Comparison of ENCODE assay signal across 12 mouse cellular contexts in genomic region chr7:4630198-4630597, GRCm38 (mm10). TPM values are rescaled to one million over a fixed set of nuclear protein-coding genes. Genes with fewer than 3 reads are reported as not detected.
DNase-seq lines count a peak whose midpoint lies in the region; ATAC-seq lines count a peak whose summit lies in the region.
"Had no signal": no experiment of that assay in that cellular context is flagged by ENCODE, and none has a peak within 500 bp of the region (broad histone marks: within the 10 kb centered on the region; RNA-seq: fewer than 3 reads in every experiment).

No protein-coding gene starts in this region.

- DNase-seq in heart, postnatal 36 days = no peak
- DNase-seq in embryo, embryonic 11.5 days (ENCODE audit: low read depth, low spot score) = peak; percentile 8
- DNase-seq in kidney, postnatal 10 days = peak; percentile 31
- DNase-seq in adrenal gland, adult 18-20 months (ENCODE audit: low spot score in 2 of 2) = no peak
- no peak for DNase-seq in urinary bladder, postnatal 10 days (ENCODE audit: low spot score)
- DNase-seq in frontal cortex, adult 2 months (ENCODE audit: extremely low spot score in 1 of 2, low spot score in 1 of 2) = no peak
- DNase-seq: midbrain, embryonic 14.5 days had no signal

- peak overlapping the region; percentile 67 for H3K27ac ChIP-seq in heart, embryonic 11.5 days (ENCODE audit: low read depth, low read length)

- no peaks in the 10 kb centered on the region for H3K27me3 ChIP-seq in heart, embryonic 11.5 days (ENCODE audit: control insufficient read depth, insufficient read depth, low read length)

- intact Hi-C loops in heart, postnatal 36 days (cut with DNase I) = no loop called here

- 48% methylated on average over 1 of the region's 1 CpGs for WGBS in heart, embryonic 11.5 days (ENCODE audit: insufficient replicate concordance)

- peak overlapping the region; percentile 47; the same call in 1 of the 2 replicates for H3K9ac ChIP-seq in heart, embryonic 11.5 days (ENCODE audit: low read depth, low read length)

- H3K4me3 ChIP-seq in heart, embryonic 11.5 days (ENCODE audit: low read depth, low read length) = peak overlapping the region; percentile 24

- H3K36me3 ChIP-seq in heart, embryonic 11.5 days (ENCODE audit: control insufficient read depth, insufficient read depth, low read length) = peaks cover 25% of the 10 kb centered on the region

- no peaks in the 10 kb centered on the region for H3K9me3 ChIP-seq in heart, embryonic 11.5 days (replicated peaks; ENCODE audit: control insufficient read depth, low read length)

- ATAC-seq in heart, embryonic 11.5 days (replicated peaks; ENCODE audit: insufficient number of reproducible peaks, low FRiP score, low TSS enrichment) = peak; percentile 87
- ATAC-seq in megakaryocyte-erythroid progenitor cell, adult 5-6 weeks (replicated peaks; ENCODE audit: low FRiP score, low TSS enrichment, poor library complexity, severe bottlenecking) = peak; percentile 86

- H3K4me2 ChIP-seq in heart, embryonic 11.5 days = peak overlapping the region; percentile 48; the same call in 1 of the 2 replicates

- no peaks in the 10 kb centered on the region for H3K4me1 ChIP-seq in heart, embryonic 11.5 days (ENCODE audit: control insufficient read depth, insufficient read depth, low read length)

RNA-seq across cellular contexts. Expression of gene Tmem86b, which starts 1.0 kb away (rescaled TPM):
- polyA plus RNA-seq in heart, embryonic 11.5 days (2014; fragmentation: Nextera tagmentation; extraction: Ambion mirVana) = 3.8 and 4.6 TPM in 2 replicates
- total RNA-seq in heart, postnatal 36 days (2021) = 1 to 10 TPM; 4.2 to 5.1 TPM
- 17.6 and 19.4 TPM in 2 replicates for total RNA-seq in megakaryocyte-erythroid progenitor cell, adult 5-6 weeks (2014; fragmentation: Nextera tagmentation)
- total RNA-seq in megakaryocyte-erythroid progenitor cell, adult 5-6 weeks (2017) = 7.7 and 15.6 TPM in 2 replicates
- 1 to 10 TPM; 7.4 to 9.6 TPM for total RNA-seq in adrenal gland, adult 18-20 months (2021)
- polyA plus RNA-seq in frontal cortex, adult 2 months (2012; rRNA removed) = 37.9 and 45.7 TPM in 2 replicates

RNA-seq across cellular contexts. Expression of gene Ptprh, which starts 26.4 kb away (rescaled TPM):
- not detected in 2 replicates for polyA plus RNA-seq in heart, embryonic 11.5 days (2014; fragmentation: Nextera tagmentation; extraction: Ambion mirVana)
- not detected for total RNA-seq in heart, postnatal 36 days (2021)
- not detected in 2 replicates for total RNA-seq in megakaryocyte-erythroid progenitor cell, adult 5-6 weeks (2014; fragmentation: Nextera tagmentation)
- total RNA-seq in megakaryocyte-erythroid progenitor cell, adult 5-6 weeks (2017) = 0.46 TPM in 1 of 2 replicates, not detected in the other
- total RNA-seq in adrenal gland, adult 18-20 months (2021) = not detected
- 1.00 and 1.1 TPM in 2 replicates for polyA plus RNA-seq in frontal cortex, adult 2 months (2012; rRNA removed)
- polyA plus RNA-seq: C2C12; embryonic facial prominence, embryonic 14.5 days; limb, embryonic 11.5 days had no signal

RNA-seq across cellular contexts. Expression of gene Ppp6r1, which starts 28.6 kb away (rescaled TPM):
- 3.2 and 7.0 TPM in 2 replicates for polyA plus RNA-seq in heart, embryonic 11.5 days (2014; fragmentation: Nextera tagmentation; extraction: Ambion mirVana)
- 10 to 100 TPM; 72.1 to 73.7 TPM for total RNA-seq in heart, postnatal 36 days (2021)
- total RNA-seq in megakaryocyte-erythroid progenitor cell, adult 5-6 weeks (2014; fragmentation: Nextera tagmentation) = 81.4 and 118 TPM in 2 replicates
- 82.5 and 90.9 TPM in 2 replicates for total RNA-seq in megakaryocyte-erythroid progenitor cell, adult 5-6 weeks (2017)
- total RNA-seq in adrenal gland, adult 18-20 months (2021) = 10 to 100 TPM; 79.2 to 98.8 TPM
- polyA plus RNA-seq in frontal cortex, adult 2 months (2012; rRNA removed) = 128 and 129 TPM in 2 replicates

RNA-seq across cellular contexts. Expression of gene Hspbp1, which starts 54.7 kb away (rescaled TPM):
- polyA plus RNA-seq in heart, embryonic 11.5 days (2014; fragmentation: Nextera tagmentation; extraction: Ambion mirVana) = 81.5 and 83.7 TPM in 2 replicates
- 10 to 100 TPM; 27.2 to 34.7 TPM for total RNA-seq in heart, postnatal 36 days (2021)
- total RNA-seq in megakaryocyte-erythroid progenitor cell, adult 5-6 weeks (2014; fragmentation: Nextera tagmentation) = 69.0 and 77.0 TPM in 2 replicates
- 44.9 and 47.4 TPM in 2 replicates for total RNA-seq in megakaryocyte-erythroid progenitor cell, adult 5-6 weeks (2017)
- 10 to 100 TPM; 47.8 TPM for total RNA-seq in adrenal gland, adult 18-20 months (2021)
- 98.4 and 107 TPM in 2 replicates for polyA plus RNA-seq in frontal cortex, adult 2 months (2012; rRNA removed)

Comparison
In these comparisons a context has a peak if more than half of its experiments do, and no peak if none do; other contexts are left out.
1. DNase-seq: peak in embryo, embryonic 11.5 days (single experiment) and kidney, postnatal 10 days (single experiment); none in heart, postnatal 36 days (0 of 2), adrenal gland, adult 18-20 months (0 of 2), urinary bladder, postnatal 10 days (single experiment) and frontal cortex, adult 2 months (0 of 2).